Mouse (Mus musculus): ENCODE data around the gene 4932429P05Rik. TPM values are rescaled to one million over a fixed set of nuclear protein-coding genes. Genes with fewer than 3 reads are reported as not detected.

4932429P05Rik gene
- polyA plus RNA-seq (2014; fragmentation: Illumina TruSeq; extraction: RNeasy Lipid Tissue Mini Kit (QIAGEN cat#74804); ENCODE audit: insufficient read depth, low read depth, low replicate concordance): not detected

GRCm38 (mm10) chrX:89751968-89752367, at the start of gene 4932429P05Rik:
4932429P05Rik (plus strand) TSS chrX:89752268.

Other genes starting within 250 kb of the 4932429P05Rik start
- not detected for gene 4930415L06Rik, start 180.6 kb downstream of the 4932429P05Rik start, polyA plus RNA-seq (2014; fragmentation: Illumina TruSeq; extraction: RNeasy Lipid Tissue Mini Kit (QIAGEN cat#74804); ENCODE audit: insufficient read depth, low read depth, low replicate concordance)

Data from lung, adult 10 weeks (tissue).